Mouse (Mus musculus) thymus, adult 2 months (tissue): ENCODE results near the gene Mfn1.

ENCODE experiments used
- CTCF ChIP-seq: fragments of 200-500 bp; IDR thresholded peaks from 2 replicates; pipeline ENCODE4 v1.5.1; 2012; ENCODE audit warnings: mild to moderate bottlenecking, control low read depth, low read length, moderate library complexity, borderline replicate concordance; ENCODE audit not compliant: control insufficient read depth, poor library complexity, insufficient read depth; ENCODE audit errors: extremely low read depth
- POLR2A ChIP-seq: fragments of 200-500 bp; IDR thresholded peaks from 2 replicates; pipeline ENCODE4 v1.6.1; 2012; ENCODE audit warnings: mild to moderate bottlenecking, low read length, control low read depth, moderate library complexity; ENCODE audit not compliant: control insufficient read depth, poor library complexity, insufficient read depth; ENCODE audit errors: extremely low read depth

GRCm38 (mm10) chr3:32508666-32509324 is 20.5 kb upstream of the Mfn1 start:
- TF ChIP-seq CTCF (0 out of 2 replicates have a peak, but pooled peaks have one; percentile 28), POLR2A (no peak)
